Mouse (Mus musculus): ENCODE results near the gene Ugt1a9.

DNA sequence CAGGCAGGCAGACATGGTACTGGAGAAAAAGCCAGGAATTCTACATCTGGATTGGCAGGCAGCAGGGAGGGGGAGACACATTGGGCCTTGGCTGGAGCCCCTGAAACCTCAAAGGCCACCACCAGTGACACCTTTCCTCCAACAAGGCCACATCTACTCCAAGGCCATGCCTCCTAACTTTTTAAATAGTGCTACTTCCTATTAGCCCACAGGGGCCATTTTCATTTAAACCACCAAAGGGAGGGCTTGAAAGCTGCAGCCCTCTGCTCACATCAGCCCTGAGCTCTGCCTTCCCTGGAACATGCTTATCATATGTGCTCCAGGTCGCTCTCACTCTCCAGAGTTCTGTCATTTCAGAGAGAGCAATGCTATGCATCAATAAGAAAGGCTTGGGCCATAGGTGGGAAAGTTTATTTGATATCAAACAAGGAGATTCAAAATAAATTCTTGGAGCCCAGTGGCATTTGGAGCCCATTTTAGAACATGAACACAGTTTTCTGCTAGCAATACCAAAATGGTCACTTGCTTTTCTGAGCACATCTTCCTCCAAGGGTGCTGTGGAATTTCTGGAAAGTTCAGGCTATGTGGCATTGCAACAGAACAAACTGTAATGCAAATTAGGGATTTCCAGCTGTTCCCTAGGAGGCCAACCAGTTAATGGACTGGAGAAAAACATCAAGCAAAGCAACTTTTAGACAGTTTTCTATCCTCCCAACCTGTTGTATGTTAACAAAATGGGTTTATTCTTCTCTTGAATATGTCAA is 34.2 kb downstream of the Ugt1a9 start:
- TF ChIP-seq CTCF (IDR thresholded peaks at IDR 0.05; ENCODE audit: low read depth) (no peak), EP300 (optimal IDR thresholded peaks at IDR 0.05) (no peak)

All from stomach, postnatal 0 days (tissue).